9 mouse cellular contexts compared by ENCODE assay signal in the genomic region with DNA sequence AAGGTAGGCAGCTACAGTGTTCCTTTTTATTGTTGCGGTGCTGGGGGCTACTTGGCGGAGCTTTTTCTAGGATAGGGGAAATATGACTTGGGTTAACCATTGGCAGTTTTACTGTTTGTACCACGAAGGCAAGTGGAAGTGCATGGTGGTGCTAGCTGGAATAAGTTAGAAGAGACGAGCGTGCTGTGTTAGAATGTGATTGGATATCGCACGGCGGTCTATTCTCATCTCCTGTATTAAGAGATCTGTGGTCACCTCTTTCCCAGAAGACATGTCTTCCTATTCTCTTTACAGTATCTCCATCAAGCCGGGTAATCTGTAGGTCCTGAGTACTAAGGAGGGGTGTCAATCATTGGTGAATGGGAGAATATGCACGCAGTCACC.
DNase-seq lines count a peak whose midpoint lies in the region; ATAC-seq lines count a peak whose summit lies in the region.
"Had no signal": no experiment of that assay in that cellular context is flagged by ENCODE, and none has a peak within 500 bp of the region (broad histone marks: within the 10 kb centered on the region; RNA-seq: fewer than 3 reads in every experiment).

No protein-coding gene starts in this region.

- peaks cover 12% of the 10 kb centered on the region; the same call in 1 of the 2 replicates for H3K4me1 ChIP-seq in limb, embryonic 12.5 days (replicated peaks)
- H3K4me1 ChIP-seq in limb, embryonic 10.5 days: peaks cover 13% of the 10 kb centered on the region
- H3K4me1 ChIP-seq in hindbrain, embryonic 11.5 days (replicated peaks; ENCODE audit: control insufficient read depth, insufficient read depth, low read length): peaks cover 3% of the 10 kb centered on the region; the same call in 1 of the 2 replicates
- H3K4me1 ChIP-seq in neural tube, embryonic 12.5 days: peaks cover 15% of the 10 kb centered on the region

- H3K36me3 ChIP-seq in limb, embryonic 12.5 days: no peaks in the 10 kb centered on the region
- no peaks in the 10 kb centered on the region for H3K36me3 ChIP-seq in limb, embryonic 10.5 days
- no peaks in the 10 kb centered on the region for H3K36me3 ChIP-seq in hindbrain, embryonic 11.5 days (ENCODE audit: control insufficient read depth, insufficient read depth, low read length)
- H3K36me3 ChIP-seq in neural tube, embryonic 12.5 days: no peaks in the 10 kb centered on the region

- no peak for ATAC-seq in limb, embryonic 12.5 days (ENCODE audit: insufficient number of reproducible peaks, insufficient read depth, low FRiP score, low TSS enrichment, low read depth)
- peak; percentile 32 for ATAC-seq in hindbrain, embryonic 11.5 days (ENCODE audit: low FRiP score)
- peak; percentile 31 for ATAC-seq in neural tube, embryonic 12.5 days (ENCODE audit: low FRiP score, low read depth)

- no peaks in the 10 kb centered on the region for H3K9me3 ChIP-seq in limb, embryonic 12.5 days
- no peaks in the 10 kb centered on the region for H3K9me3 ChIP-seq in limb, embryonic 10.5 days (replicated peaks)
- H3K9me3 ChIP-seq in hindbrain, embryonic 11.5 days (ENCODE audit: control insufficient read depth, low read length): no peaks in the 10 kb centered on the region
- H3K9me3 ChIP-seq in neural tube, embryonic 12.5 days: no peaks in the 10 kb centered on the region

- peak overlapping the region; percentile 53 for H3K4me2 ChIP-seq in limb, embryonic 12.5 days
- H3K4me2 ChIP-seq in hindbrain, embryonic 11.5 days (replicated peaks; ENCODE audit: low read depth, low read length): peak overlapping the region; percentile 33
- peak overlapping the region; percentile 52 for H3K4me2 ChIP-seq in neural tube, embryonic 12.5 days (replicated peaks)

- no peaks in the 10 kb centered on the region for H3K27me3 ChIP-seq in limb, embryonic 12.5 days
- no peaks in the 10 kb centered on the region for H3K27me3 ChIP-seq in limb, embryonic 10.5 days (ENCODE audit: low read depth, poor library complexity, severe bottlenecking)
- no peaks in the 10 kb centered on the region for H3K27me3 ChIP-seq in hindbrain, embryonic 11.5 days (ENCODE audit: control insufficient read depth, insufficient read depth, low read length)
- H3K27me3 ChIP-seq in neural tube, embryonic 12.5 days (replicated peaks): no peaks in the 10 kb centered on the region

- no peak overlapping the region for H3K9ac ChIP-seq in limb, embryonic 12.5 days (replicated peaks)
- peak overlapping the region; percentile 53 for H3K9ac ChIP-seq in hindbrain, embryonic 11.5 days (ENCODE audit: low read depth, low read length)
- H3K9ac ChIP-seq in neural tube, embryonic 12.5 days: peak overlapping the region; percentile 47; the same call in 1 of the 2 replicates

- H3K4me3 ChIP-seq in limb, embryonic 12.5 days (replicated peaks): no peak overlapping the region
- no peak overlapping the region for H3K4me3 ChIP-seq in limb, embryonic 10.5 days
- H3K4me3 ChIP-seq in hindbrain, embryonic 11.5 days (ENCODE audit: low read depth, low read length): peak overlapping the region; percentile 26
- peak overlapping the region; percentile 11 for H3K4me3 ChIP-seq in neural tube, embryonic 12.5 days

- peak; percentile 7 for DNase-seq in embryo, embryonic 10.5 days (ENCODE audit: low spot score)
- no peak for DNase-seq in embryo, embryonic 9.5 days (ENCODE audit: extremely low spot score)
- DNase-seq in limb, embryonic 10.5 days (ENCODE audit: low spot score): no peak
- no peak for DNase-seq in hindbrain, embryonic 11.5 days (ENCODE audit: low spot score)
- no peak for DNase-seq in thymus, postnatal 4 days
- no peak for DNase-seq in layer of hippocampus, postnatal 25 days (ENCODE audit: extremely low spot score in 1 of 2, low spot score in 1 of 2)
- DNase-seq: kidney, adult 11 months had no signal

- WGBS in limb, embryonic 12.5 days: 88% methylated on average over 10 of the region's 10 CpGs
- WGBS in limb, embryonic 10.5 days: 89% methylated on average over 10 of the region's 10 CpGs
- 63% methylated on average over 10 of the region's 10 CpGs for WGBS in hindbrain, embryonic 11.5 days
- WGBS in neural tube, embryonic 12.5 days: 73% methylated on average over 10 of the region's 10 CpGs

- H3K27ac ChIP-seq in limb, embryonic 12.5 days: no peak overlapping the region
- H3K27ac ChIP-seq in limb, embryonic 10.5 days: no peak overlapping the region
- H3K27ac ChIP-seq in hindbrain, embryonic 11.5 days (ENCODE audit: low read depth, low read length): peak overlapping the region; percentile 82; the same call in 1 of the 2 replicates
- no peak overlapping the region for H3K27ac ChIP-seq in neural tube, embryonic 12.5 days

Comparison
In these comparisons a context has a peak if more than half of its experiments do, and no peak if none do; other contexts are left out.
1. H3K4me3 ChIP-seq: peak in hindbrain, embryonic 11.5 days (single experiment) and neural tube, embryonic 12.5 days (single experiment); none in limb, embryonic 12.5 days (single experiment) and limb, embryonic 10.5 days (single experiment).
2. Peak in every context shown above with its lines, with median percentiles within 50 percentile points of each other: H3K4me2 ChIP-seq.